Mouse (Mus musculus) frontal cortex, postnatal 36 days (tissue): ENCODE measurements at regions not wholly inside any gene's neighbourhood (a gene's known extent, or its start where the extent isn't known, plus 50 kb on each side); places are given as distances from the start of the nearest gene placed in this dataset.
A peak's percentile ranks its signal among the peaks of the same experiment; 100 is the strongest.
"Not testable (repeated sequence)": the region's sequence is repeated elsewhere in the genome, so short reads cannot be mapped to it uniquely, and the experiment has no call there.

Source experiments
- DNase-seq, 2 experiments: peaks; one replicate each; pipeline ENCODE4 v3.0.0; 2022; ENCODE audit warnings: low spot score in 2 of 2

- DNase-seq: no peak
These were observed 523.8 kb downstream of the Tpm3-rs7 start for GRCm38 (mm10) chr14:113838237-113838636.

GRCm38 (mm10) chr14:113847836-113848235, 533.4 kb downstream of the Tpm3-rs7 start:
- DNase-seq: not testable (repeated sequence)

GRCm38 (mm10) chr14:113852988-113853387, 538.6 kb downstream of the Tpm3-rs7 start:
- no peak for DNase-seq

- DNase-seq: peak in 1 of 2 experiments; percentile 47
These were observed 553.0 kb downstream of the Tpm3-rs7 start for GRCm38 (mm10) chr14:113867123-113868019.

- no peak for DNase-seq
These were observed 569.2 kb downstream of the Tpm3-rs7 start for GRCm38 (mm10) chr14:113883581-113883980.

GRCm38 (mm10) chr14:113886925-113887871, 572.8 kb downstream of the Tpm3-rs7 start:
- DNase-seq: no peak

GRCm38 (mm10) chr14:113930779-113931178, 616.4 kb downstream of the Tpm3-rs7 start:
- DNase-seq: no peak

- no peak for DNase-seq
These were observed 619.4 kb downstream of the Tpm3-rs7 start for GRCm38 (mm10) chr14:113933841-113934240.
